Mouse (Mus musculus) c-Kit-positive CD71-positive TER-119-negative erythroid progenitor cells, embryonic 14.5 days (primary cell): ENCODE measurements around the gene Ddx42.
"Not testable (repeated sequence)": the region's sequence is repeated elsewhere in the genome, so short reads cannot be mapped to it uniquely, and the experiment has no call there.

ENCODE experiments used
- DNase-seq: peaks from one replicate; pipeline ENCODE4 v3.0.0-alpha.2; 2013; ENCODE audit warnings: low read depth

Gene Ddx42

DNA sequence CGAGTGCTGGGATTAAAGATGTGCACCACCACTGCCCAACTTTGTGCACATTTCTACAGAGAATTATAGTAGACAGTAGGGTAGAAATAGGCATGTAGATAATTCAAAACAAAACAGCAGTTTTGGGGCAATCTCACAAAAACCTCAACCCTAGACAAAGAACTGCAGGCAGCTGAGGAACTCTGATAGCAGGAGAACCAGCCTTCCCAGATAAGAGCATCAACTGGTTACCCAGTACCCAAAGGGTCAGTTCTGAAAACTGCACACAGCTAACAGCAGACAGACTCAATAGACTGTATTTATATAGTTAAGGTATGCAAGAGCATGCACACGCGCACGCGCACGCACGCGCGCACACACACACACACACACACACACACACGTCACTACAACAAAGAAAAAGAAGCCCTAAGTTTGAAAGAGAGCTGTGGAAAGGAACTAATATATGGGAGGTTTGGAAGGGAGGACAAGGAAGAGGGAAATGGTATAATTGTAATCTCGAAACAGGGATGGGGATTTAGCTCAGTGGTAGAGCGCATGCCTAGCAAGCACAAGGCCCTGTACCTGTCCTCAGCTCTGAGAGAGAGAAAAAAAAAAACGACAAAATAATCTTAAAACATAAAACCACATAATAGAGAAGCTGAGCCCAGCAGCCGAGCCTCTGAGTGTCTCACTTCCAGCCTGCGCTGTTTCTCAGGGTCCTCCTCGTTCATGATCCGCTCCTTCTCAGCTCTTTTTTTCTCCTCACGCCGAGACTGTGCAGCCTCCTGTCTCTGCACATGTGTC, 15.2 kb upstream of the Ddx42 start:
- no peak for DNase-seq

DNA sequence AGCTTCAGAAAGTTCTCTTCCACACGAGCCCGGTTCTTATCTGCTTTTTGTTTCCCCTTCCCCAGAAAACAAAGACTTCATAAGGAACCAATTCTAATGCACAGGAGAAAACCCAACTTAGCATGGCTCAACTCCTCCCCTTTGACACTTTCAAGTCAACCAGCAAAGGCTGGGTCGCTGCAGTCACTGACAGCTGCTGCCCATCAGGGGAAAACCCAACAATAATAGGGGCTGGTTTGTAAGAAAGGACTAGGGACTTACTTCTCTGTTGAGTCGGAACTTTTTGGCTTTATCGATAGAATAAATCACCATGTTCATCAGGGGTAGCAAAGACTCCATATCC, 14.6 kb upstream of the Ddx42 start, which contains the start of gene Strada:
Gene Strada, minus strand, starts transcription at position 46 of the 343 bp plus-strand sequence.
- DNase-seq = no peak

DNA sequence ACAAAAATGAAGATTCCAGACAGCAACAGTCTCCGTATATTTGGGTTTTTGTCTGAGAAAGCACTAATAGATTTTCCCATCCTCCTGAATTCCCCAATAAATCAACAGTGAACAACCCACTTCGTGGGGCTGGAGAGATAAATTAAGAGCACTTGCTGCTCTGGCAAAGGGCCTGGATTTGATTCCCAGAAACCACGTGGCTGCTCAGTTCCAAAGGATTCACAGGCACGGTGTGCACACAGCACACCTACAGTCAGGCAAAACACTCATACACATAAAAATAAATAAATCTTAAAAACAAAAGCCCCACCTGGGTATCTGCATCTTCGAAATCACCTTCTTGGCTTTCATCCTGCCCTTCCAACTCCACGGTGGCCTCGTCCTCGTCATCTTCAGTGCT, 4.0 kb upstream of the Ddx42 start:
- DNase-seq = no peak

GRCm38 (mm10) chr11:106214856-106215255, 1.9 kb upstream of the Ddx42 start:
- no peak for DNase-seq

DNA sequence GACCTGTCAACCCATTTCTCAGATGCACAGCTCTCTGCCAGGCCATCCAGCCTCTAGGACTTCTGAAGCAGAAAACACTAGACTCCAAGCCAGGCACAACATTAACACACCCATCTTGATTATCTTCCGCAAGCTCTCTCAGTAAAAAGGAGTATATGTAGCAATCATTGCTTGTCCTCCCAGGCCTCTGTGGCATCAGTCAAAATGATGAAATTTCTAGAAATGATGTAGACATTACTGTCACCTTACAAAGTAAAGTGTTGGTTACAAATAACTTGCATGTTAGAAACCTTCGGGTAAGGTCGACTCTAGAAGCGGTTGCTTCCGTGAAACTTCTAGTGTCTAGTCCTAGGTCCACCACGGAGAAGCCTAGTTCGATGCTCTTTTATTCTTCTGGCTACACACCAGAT, 1.3 kb upstream of the Ddx42 start:
- DNase-seq = no peak

DNA sequence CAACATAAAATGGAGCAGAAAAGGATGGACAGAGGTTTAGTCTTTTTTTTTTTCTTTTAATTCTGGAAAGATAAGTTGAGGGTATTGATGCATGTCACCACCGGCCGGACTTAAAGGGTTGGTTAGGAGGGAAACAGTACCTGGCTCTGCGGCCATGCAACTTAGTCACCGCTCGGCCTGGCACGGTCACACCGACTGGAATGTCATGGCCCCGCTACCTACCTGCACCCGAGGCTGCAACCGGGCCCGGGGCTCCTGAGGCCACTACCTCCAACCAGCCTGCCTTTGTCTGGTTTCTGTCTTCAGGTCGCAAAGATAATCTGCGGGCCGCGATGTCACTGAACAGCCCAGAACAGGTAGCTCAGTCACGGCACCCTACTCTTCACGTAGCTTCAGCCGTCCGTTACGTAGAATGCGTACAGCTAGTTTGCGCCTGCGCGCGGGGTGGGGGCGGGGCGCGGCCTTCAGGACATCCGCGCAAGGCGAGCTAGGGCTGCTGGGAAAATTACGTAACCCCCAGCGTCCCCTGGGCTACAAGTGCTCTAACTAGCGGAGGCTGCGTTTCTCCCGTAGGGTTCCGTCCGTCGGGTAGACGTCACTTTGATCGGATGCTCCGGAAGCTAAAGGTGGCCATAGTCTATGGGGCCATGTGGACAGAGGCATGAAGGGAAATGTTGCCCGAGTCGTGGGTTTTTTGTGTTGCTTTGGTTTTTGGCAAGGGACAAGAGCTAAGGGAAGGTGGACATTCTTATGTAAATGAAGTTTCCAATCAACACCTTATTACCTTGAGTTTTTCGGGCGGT, 598 bp upstream of the Ddx42 start, which contains the start of gene Ccdc47:
Gene Ccdc47, minus strand, starts transcription at position 418 of the 803 bp plus-strand sequence.
- DNase-seq = peak; percentile 96

GRCm38 (mm10) chr11:106220603-106221002, 3.9 kb downstream of the Ddx42 start:
- DNase-seq = no peak

DNA sequence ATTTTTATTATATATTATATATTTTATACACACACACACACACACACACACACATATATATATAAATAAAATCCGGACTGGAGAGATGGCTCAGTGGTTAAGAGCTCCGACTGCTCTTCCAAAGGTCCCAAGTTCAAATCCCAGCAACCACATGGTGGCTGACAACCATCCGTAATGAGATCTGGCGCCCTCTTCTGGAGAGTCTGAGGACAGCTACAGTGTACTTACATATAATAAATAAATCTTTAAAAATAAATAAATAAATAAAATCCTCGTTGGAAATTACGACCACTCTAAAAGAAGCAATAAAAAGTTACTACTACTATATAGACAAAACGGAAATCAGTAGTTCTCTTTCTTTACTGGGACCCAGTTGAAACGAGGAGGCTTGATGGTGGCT, 17.3 kb downstream of the Ddx42 start:
- DNase-seq = not testable (repeated sequence)

DNA sequence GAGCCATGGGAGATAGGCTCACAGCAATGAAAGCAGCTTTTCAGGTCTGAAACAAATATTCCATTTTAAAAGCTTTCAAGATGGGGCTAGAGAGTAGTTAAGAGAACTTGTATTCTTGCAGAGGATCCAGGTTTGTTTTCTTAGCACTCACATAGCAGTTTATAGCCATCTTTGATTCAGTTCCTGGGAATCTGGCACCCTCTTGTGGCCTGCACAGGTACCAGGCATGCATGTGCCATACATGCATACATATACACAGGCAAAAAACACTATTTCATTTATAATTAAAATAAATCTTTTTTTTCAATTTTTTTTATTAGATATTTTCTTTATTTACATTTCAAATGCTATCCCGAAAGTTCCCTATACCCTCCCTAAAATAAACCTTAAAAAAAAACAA, 30.1 kb downstream of the Ddx42 start:
- no peak for DNase-seq

DNA sequence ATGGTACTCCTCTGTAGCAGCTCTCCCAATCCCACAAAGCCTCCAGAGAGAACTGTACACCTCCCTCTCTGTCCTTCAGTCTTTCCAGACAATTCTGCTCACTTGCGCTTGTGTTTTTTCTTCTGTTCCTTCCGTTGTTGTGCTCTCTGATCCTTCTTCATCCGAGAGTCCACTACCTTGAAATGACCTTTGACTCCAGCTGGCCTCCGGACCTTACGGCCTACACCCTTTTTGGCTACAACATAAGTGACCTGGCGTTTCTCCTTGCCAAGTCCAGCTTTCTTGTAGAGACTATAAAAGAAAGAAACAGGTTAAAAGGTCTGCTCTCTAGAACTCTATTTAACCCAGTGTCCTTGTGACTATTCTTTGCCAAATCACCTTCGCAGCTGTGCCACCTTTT, 32.6 kb downstream of the Ddx42 start:
- no peak for DNase-seq

GRCm38 (mm10) chr11:106254767-106255166, 38.0 kb downstream of the Ddx42 start:
- no peak for DNase-seq

GRCm38 (mm10) chr11:106255174-106255573, 38.4 kb downstream of the Ddx42 start:
- DNase-seq = no peak

DNA sequence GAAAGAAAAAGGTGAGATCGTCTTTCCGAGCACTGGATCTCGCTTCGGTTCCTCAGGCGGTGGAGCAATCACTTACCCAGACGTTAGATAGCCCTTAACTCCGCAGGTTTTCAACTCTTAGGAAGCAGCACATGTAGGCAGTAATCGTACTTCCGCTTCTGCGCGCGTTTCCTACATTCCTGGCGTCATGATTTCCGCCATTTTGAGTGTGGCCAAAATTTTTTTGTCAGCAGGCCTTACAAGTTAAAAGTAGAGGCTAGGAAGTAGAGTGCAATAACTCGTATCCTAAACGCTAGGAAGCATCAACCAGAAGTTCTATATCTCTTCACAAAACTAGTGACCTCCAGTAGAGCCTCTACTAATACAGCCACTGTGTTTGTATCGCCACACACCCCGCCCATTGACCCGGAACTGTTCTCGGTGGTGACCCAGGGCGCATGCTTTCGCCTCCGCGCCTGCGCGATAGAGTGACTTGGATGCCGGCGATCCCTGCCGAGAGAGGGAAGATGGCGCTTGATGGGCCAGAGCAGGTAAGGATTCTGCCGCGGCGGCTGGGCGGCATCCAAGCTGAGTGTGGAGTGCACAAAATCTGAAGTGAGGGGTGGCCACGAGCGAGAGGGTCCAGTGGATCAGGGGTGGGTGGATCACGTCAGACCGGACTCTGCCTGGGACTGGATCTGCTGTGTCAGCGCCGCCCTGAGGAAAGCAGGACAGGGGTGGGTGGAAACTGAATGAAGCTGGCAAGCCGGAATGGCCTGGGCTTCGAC, 39.1 kb downstream of the Ddx42 start, which contains the start of the genes Ftsj3 and Psmc5:
Gene Ftsj3, minus strand, starts transcription at position 395 of the 767 bp plus-strand sequence.
Gene Psmc5, plus strand, starts transcription at position 470 of the 767 bp plus-strand sequence.
- DNase-seq = peak; percentile 96

- no peak for DNase-seq
These were observed 40.0 kb downstream of the Ddx42 start for GRCm38 (mm10) chr11:106256775-106257174.

GRCm38 (mm10) chr11:106260826-106261450, 44.2 kb downstream of the Ddx42 start:
- no peak for DNase-seq

- DNase-seq = no peak
These were observed 47.2 kb downstream of the Ddx42 start for GRCm38 (mm10) chr11:106263963-106264362.

- no peak for DNase-seq
These were observed 48.3 kb downstream of the Ddx42 start for GRCm38 (mm10) chr11:106264988-106265387.

DNA sequence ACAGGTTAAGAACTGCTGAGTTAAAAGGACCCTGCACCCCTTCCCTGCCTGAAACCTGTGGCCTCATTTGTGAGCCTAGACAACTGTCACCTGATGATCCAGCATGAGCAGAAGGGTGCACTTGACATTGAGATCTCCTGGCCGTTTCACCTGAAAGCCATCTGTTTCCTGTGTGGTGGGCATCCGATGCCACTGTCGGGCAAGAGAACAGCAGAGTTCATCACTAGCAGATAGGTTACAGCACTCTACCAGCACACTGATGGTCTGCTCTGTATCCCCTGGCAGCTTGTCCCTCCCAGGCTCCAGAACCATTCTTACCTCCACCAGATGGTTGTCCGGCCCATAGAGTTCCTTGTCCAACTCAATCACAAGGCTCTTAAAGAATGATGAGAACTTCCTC, 48.8 kb downstream of the Ddx42 start:
- no peak for DNase-seq

DNA sequence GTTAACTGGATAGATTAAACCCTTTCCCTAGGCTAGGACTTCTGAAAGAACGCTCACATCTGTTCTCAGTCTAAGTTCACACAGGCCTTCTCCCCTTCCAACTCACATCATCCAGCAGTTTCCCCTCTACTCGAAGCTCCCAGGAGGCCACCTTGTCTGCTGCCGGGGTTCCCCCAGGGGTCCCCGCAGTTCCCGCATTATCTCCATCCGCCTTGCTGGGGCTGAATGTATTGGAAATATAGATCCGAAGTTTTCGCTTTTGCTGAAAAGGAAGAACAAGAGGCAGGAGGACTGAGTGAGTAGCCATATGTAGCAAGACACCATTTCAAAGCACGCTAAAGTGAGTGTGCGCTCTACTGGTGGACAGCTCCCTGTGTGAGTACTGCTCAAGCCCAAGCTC, 49.7 kb downstream of the Ddx42 start:
- no peak for DNase-seq

DNA sequence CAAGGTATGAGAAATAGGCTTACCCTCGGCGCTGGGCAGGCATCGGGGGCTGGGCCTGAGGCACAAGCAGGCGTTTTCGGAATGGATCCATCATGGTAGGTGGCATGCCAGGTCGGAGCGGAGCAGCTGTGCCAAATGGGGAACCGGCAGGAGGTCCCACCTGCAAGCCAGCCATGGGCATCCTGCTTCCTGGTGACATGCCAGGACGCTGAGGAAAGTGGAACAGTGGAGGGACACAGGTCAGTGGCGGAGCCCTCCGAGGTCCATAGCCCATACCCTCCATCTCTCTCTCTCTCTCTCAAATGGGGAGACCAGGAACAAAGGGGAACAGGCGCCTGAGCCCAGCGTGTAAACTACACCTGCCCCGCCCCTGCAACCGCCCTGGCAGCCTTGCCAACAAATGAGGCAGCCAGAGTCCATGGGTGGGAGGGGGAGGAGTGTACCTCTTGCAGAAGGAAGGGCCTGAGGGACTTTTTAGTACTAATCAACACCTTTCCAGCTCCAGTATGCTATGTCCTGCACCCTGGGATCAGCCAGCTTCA, 50.7 kb downstream of the Ddx42 start:
- no peak for DNase-seq

DNA sequence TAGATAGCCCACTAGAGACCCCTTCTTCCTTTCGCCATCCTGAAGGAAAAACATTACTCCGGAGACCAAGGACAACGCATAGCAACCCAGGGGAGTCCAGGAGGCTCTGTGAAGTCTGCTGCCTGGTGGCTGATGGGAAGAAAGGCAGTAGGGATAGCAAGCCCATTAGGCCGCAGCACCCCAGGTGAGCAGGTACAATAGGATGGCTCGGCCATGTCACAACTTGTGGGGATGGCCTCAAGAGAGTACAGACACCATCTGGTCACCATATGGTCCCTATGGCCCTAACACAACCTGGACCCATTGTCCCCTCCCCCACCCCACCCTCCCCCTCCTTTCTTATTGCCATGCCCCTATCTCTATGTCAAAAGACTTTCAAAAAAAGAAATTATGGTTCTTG, 51.1 kb downstream of the Ddx42 start:
- no peak for DNase-seq
